Mouse (Mus musculus) midbrain, postnatal 0 days (tissue): ENCODE measurements around the gene Capn8. TPM values are rescaled to one million over a fixed set of nuclear protein-coding genes. Genes with fewer than 3 reads are reported as not detected.

Experiments used
- ATAC-seq: fragments of 200-750 bp; cut with Nextera tagmentation; 2 replicates; pipeline ENCODE4 v1.8.0; 2017; ENCODE audit warnings: moderate number of reproducible peaks, mild to moderate bottlenecking, moderate TSS enrichment, moderate library complexity; ENCODE audit not compliant: low FRiP score
- DNase-seq: peaks from one replicate; pipeline ENCODE4 v3.0.0-alpha.2; 2015; ENCODE audit warnings: low spot score
- H3K27ac ChIP-seq: fragments of 300-500 bp; sonication (generic); 2 replicates; pipeline ENCODE4 v1.5.1; 2014; ENCODE audit warnings: low read depth, mild to moderate bottlenecking, low read length, mixed read lengths
- H3K27me3 ChIP-seq: fragments of 300-500 bp; sonication (generic); 2 replicates; pipeline ENCODE4 v1.6.1; 2014; ENCODE audit warnings: low read length, control low read depth, mixed read lengths; ENCODE audit not compliant: insufficient read depth
- H3K36me3 ChIP-seq: fragments of 300-500 bp; sonication (generic); 2 replicates; pipeline ENCODE4 v1.6.1; 2014; ENCODE audit warnings: low read length, control low read depth, mixed read lengths; ENCODE audit not compliant: insufficient read depth
- H3K4me1 ChIP-seq: fragments of 300-500 bp; sonication (generic); 2 replicates; pipeline ENCODE4 v1.6.1; 2014; ENCODE audit warnings: mild to moderate bottlenecking, control low read depth, antibody characterized with exemption, low read length, mixed read lengths; ENCODE audit not compliant: insufficient read depth
- H3K4me2 ChIP-seq: fragments of 300-500 bp; sonication (generic); 2 replicates; pipeline ENCODE4 v1.6.1; 2014; ENCODE audit warnings: low read depth, mild to moderate bottlenecking, low read length, mixed read lengths; ENCODE audit not compliant: poor library complexity, severe bottlenecking
- H3K4me3 ChIP-seq: fragments of 300-500 bp; sonication (generic); 2 replicates; pipeline ENCODE4 v1.5.1; 2014; ENCODE audit warnings: low read depth, mild to moderate bottlenecking, low read length, moderate library complexity
- H3K9ac ChIP-seq: fragments of 300-500 bp; sonication (generic); replicated peaks from 2 replicates; pipeline ENCODE4 v1.6.1; 2014; ENCODE audit warnings: mild to moderate bottlenecking, low read length, moderate library complexity, mixed read lengths; ENCODE audit not compliant: poor library complexity, severe bottlenecking
- H3K9me3 ChIP-seq: fragments of 300-500 bp; sonication (generic); 2 replicates; pipeline ENCODE4 v1.6.1; 2016; ENCODE audit warnings: low read length, control low read depth
- CTCF ChIP-seq: IDR thresholded peaks from 2 replicates; pipeline ENCODE4 v1.5.1; 2016; ENCODE audit warnings: antibody characterized with exemption, mild to moderate bottlenecking
- WGBS: fragments of 180-500 bp; shearing (Covaris S2); extraction: QIAGEN DNeasy Blood & Tissue Kit; methylation state at CpG from one replicate; pipeline ENCODE4 v1.1.7; 2014; 5-methylcytosine and 5-hydroxymethylcytosine counted together
- polyA plus RNA-seq: library from polyadenylated mRNA; unstranded; fragments of >200 nt; fragmentation: Nextera tagmentation; extraction: Ambion mirVana; gene quantifications from 2 replicates; pipeline ENCODE4 v1.2.1, GENCODE M21; 2015
- total RNA-seq: library from RNA; depleted of rRNA; stranded (reverse); fragments of >200 nt; gene quantifications from 2 replicates; pipeline ENCODE4 v1.2.3, GENCODE M21; 2014; rRNA removed

Gene Capn8
- total and polyA plus RNA-seq, 2 experiments from 2014 or later = 0.31 TPM; not detected in 1

DNA sequence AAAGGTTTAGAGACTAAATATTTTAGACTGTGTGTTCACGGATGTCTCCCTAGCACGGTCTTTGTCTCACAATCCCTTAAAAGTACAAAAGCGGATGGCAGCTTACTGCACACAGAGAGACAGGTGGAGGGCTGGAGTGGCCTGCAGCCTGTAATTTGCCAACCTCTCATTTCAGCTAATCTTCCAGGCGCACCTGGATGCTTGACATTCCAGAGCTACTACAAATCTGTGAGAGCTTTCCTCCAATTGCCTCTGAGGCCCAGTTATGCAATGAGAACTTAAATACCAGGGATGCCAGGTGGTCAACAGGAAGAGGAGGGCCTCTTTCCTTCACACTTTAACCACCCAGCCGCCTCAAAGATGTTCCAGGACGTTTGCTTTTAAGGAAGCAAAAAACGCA, 114.8 kb downstream of the Capn8 start:
- H3K27me3 ChIP-seq = no peaks in the 10 kb centered on the region
- H3K27ac ChIP-seq = no peak overlapping the region
- H3K9me3 ChIP-seq = no peaks in the 10 kb centered on the region
- ATAC-seq = no peak
- H3K4me3 ChIP-seq = no peak overlapping the region
- WGBS = 65% methylated on average over 7 of the region's 7 CpGs
- H3K36me3 ChIP-seq = no peaks in the 10 kb centered on the region
- TF ChIP-seq CTCF = no peak
- no peak for DNase-seq
- H3K9ac ChIP-seq = no peak overlapping the region
- H3K4me2 ChIP-seq = no peak overlapping the region
- no peaks in the 10 kb centered on the region; the same call in 1 of the 2 replicates for H3K4me1 ChIP-seq

Other genes with a start within 250 kb of the Capn8 start
- gene Fbxo28, start 223.4 kb upstream of the Capn8 start, total RNA-seq = 32.2 and 40.3 TPM in 2 replicates
- 13.1 and 14.5 TPM in 2 replicates for gene Fbxo28, start 223.4 kb upstream of the Capn8 start, polyA plus RNA-seq
- 21.1 and 27.0 TPM in 2 replicates for gene Trp53bp2, start 155.8 kb upstream of the Capn8 start, total RNA-seq
- 9.9 and 11.1 TPM in 2 replicates for gene Trp53bp2, start 155.8 kb upstream of the Capn8 start, polyA plus RNA-seq
- 84.3 and 88.2 TPM in 2 replicates for gene Capn2, start 47.4 kb upstream of the Capn8 start, total RNA-seq
- gene Capn2, start 47.4 kb upstream of the Capn8 start, polyA plus RNA-seq = 78.6 and 82.1 TPM in 2 replicates
- not detected in 2 replicates for gene Ccdc185, start 184.2 kb downstream of the Capn8 start, total RNA-seq
- gene Ccdc185, start 184.2 kb downstream of the Capn8 start, polyA plus RNA-seq = not detected in 2 replicates
- 80.6 and 89.7 TPM in 2 replicates for gene Susd4, start 198.9 kb downstream of the Capn8 start, total RNA-seq
- 97.1 and 98.7 TPM in 2 replicates for gene Susd4, start 198.9 kb downstream of the Capn8 start, polyA plus RNA-seq